Mouse (Mus musculus) G1E (cell line): ENCODE results near the gene Ppp2r5c. TPM values are rescaled to one million over a fixed set of nuclear protein-coding genes. Genes with fewer than 3 reads are reported as not detected.

Experiments
- ATAC-seq: 2 replicates; pipeline ENCODE4 v1.8.0; 2016; ENCODE audit warnings: mild to moderate bottlenecking; ENCODE audit not compliant: insufficient number of reproducible peaks, poor library complexity, low FRiP score, severe bottlenecking; ENCODE audit errors: extremely low read depth
- DNase-seq: peaks from one replicate; pipeline ENCODE4 v3.0.0; 2012; ENCODE audit warnings: low spot score
- H3K27me3 ChIP-seq: 2 replicates; pipeline ENCODE4 v1.6.1; 2012; ENCODE audit warnings: mild to moderate bottlenecking, low read length, inconsistent platforms; ENCODE audit not compliant: insufficient read depth
- H3K36me3 ChIP-seq: replicated peaks from 2 replicates; pipeline ENCODE3; 2012; ENCODE audit warnings: mild to moderate bottlenecking, inconsistent platforms
- H3K4me1 ChIP-seq: 2 replicates; pipeline ENCODE4 v1.6.1; 2012; ENCODE audit warnings: low read depth, low read length, inconsistent platforms, mixed read lengths; ENCODE audit not compliant: insufficient read depth
- H3K4me3 ChIP-seq: 2 replicates; pipeline ENCODE4 v1.5.1; 2012; ENCODE audit warnings: low read depth, mild to moderate bottlenecking, inconsistent platforms, low read length, moderate library complexity, mixed read lengths
- H3K9me3 ChIP-seq: replicated peaks from 2 replicates; pipeline ENCODE4 v1.6.1; 2012; ENCODE audit warnings: inconsistent platforms
- CTCF ChIP-seq: IDR thresholded peaks from 2 replicates; pipeline ENCODE4 v1.5.1; 2012; ENCODE audit warnings: low read depth, low read length, inconsistent platforms, mixed read lengths
- GATA1 ChIP-seq: IDR thresholded peaks from 2 replicates; pipeline ENCODE4 v1.6.1; 2012; ENCODE audit warnings: borderline replicate concordance, low read length, inconsistent platforms, mixed read lengths
- GATA2 ChIP-seq: IDR thresholded peaks from 2 replicates; pipeline ENCODE4 v1.6.1; 2012; ENCODE audit warnings: low read depth, low read length, inconsistent platforms, borderline replicate concordance
- POLR2AphosphoS5 ChIP-seq: IDR thresholded peaks from 2 replicates; pipeline ENCODE4 v1.6.1; 2012; ENCODE audit warnings: low read depth, low read length, inconsistent platforms; ENCODE audit not compliant: insufficient replicate concordance
- TAL1 ChIP-seq: conservative IDR thresholded peaks from 2 replicates; pipeline ENCODE4 v1.6.1; 2012; ENCODE audit warnings: low read depth, low read length, inconsistent platforms, mixed read lengths
- polyA plus RNA-seq: library from polyadenylated mRNA; stranded (reverse); fragments of >175 nt; gene quantifications from 2 replicates; pipeline ENCODE4 v1.2.3, GENCODE M21; 2012
- total RNA-seq, 2 experiments: library from RNA; stranded (forward) in 1 of 2; stranded (reverse) in 1 of 2; fragments of 200-1000 nt in 1 of 2; fragments of >200 nt in 1 of 2; fragmentation: Nextera tagmentation in 1 of 2; gene quantifications; 2 replicates each; pipeline ENCODE4 v1.2.3; 2014 to 2017

Gene Ppp2r5c
- total and polyA plus RNA-seq, 3 experiments, result 30.6 to 282 (median 192) TPM

- H3K9me3 ChIP-seq, result no peaks in the 10 kb centered on the region
- H3K4me3 ChIP-seq, result no peak overlapping the region
- no peaks in the 10 kb centered on the region for H3K27me3 ChIP-seq
- peaks cover 57% of the 10 kb centered on the region for H3K4me1 ChIP-seq
- TF ChIP-seq POLR2AphosphoS5, result no peak
- no peak for TF ChIP-seq GATA2
- TF ChIP-seq CTCF, result no peak
- TF ChIP-seq GATA1, result no peak
- no peak for TF ChIP-seq TAL1
- peaks cover 88% of the 10 kb centered on the region for H3K36me3 ChIP-seq
- no peak for DNase-seq
- no peak for ATAC-seq
These were observed 57.2 kb downstream of the Ppp2r5c start for GRCm38 (mm10) chr12:110504145-110504490.

- TF ChIP-seq GATA1, result no peak
- TF ChIP-seq POLR2AphosphoS5, result no peak
- no peak for TF ChIP-seq TAL1
- TF ChIP-seq GATA2, result no peak
- no peak for TF ChIP-seq CTCF
- Histone ChIP-seq H3K4me1 (peaks cover 53% of the 10 kb centered on the region), H3K4me3 (no peak overlapping the region), H3K27me3 (no peaks in the 10 kb centered on the region), H3K9me3 (no peaks in the 10 kb centered on the region), H3K36me3 (peaks cover 88% of the 10 kb centered on the region)
- ATAC-seq (no peak), DNase-seq (no peak)
These were observed 57.9 kb downstream of the Ppp2r5c start for GRCm38 (mm10) chr12:110504793-110505192.

DNA sequence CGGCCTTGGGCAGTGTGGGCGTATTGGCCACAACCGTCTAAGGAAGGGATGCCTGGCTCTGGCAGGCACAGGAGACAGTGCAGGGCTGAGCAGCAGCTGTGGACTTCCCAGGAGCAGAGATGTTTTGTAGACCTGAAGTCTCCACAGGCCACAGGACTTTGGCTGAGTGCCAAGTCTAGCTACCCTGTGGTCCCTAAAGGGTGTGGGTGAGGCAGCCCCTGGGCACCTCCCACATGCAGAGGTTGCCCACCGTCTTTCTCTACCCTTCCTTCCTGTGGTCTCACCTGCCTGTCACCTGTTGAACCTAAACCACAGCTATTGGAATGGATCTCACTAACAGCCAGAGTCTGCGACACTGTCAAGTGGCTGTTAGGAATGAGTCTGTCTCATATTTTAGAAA lies 59.1 kb downstream of the Ppp2r5c start:
- Histone ChIP-seq H3K36me3 (peaks cover 83% of the 10 kb centered on the region), H3K4me3 (no peak overlapping the region), H3K4me1 (peaks cover 48% of the 10 kb centered on the region), H3K27me3 (no peaks in the 10 kb centered on the region), H3K9me3 (no peaks in the 10 kb centered on the region)
- TF ChIP-seq CTCF, result no peak
- no peak for TF ChIP-seq GATA1
- ATAC-seq (no peak), DNase-seq (no peak)

- Histone ChIP-seq H3K36me3 (peaks cover 82% of the 10 kb centered on the region), H3K4me3 (no peak overlapping the region), H3K27me3 (no peaks in the 10 kb centered on the region), H3K9me3 (no peaks in the 10 kb centered on the region), H3K4me1 (peaks cover 40% of the 10 kb centered on the region)
- no peak for DNase-seq
- TF ChIP-seq CTCF (no peak), POLR2AphosphoS5 (no peak), GATA1 (no peak), TAL1 (no peak), GATA2 (no peak)
- no peak for ATAC-seq
These were observed 60.9 kb downstream of the Ppp2r5c start for GRCm38 (mm10) chr12:110507714-110508297.

DNA sequence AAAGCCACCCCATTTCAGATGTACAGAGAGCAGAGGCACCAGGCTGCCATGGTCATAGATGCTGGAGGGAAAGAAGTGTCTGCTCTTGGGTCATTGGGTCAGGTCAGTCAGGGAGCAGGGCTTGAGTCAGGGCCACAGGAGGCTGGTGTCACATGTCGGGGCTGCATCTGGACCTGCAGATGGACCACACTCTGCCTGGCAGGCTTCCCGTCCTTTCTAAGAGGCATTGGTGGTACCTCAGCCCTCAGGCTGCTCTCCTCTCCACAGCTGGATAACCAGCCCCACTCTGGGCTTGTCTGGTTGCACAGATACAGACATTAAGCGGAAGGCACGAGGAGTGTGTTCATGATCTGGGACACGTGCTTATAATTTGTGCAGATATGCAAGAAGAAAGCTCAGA lies 61.8 kb downstream of the Ppp2r5c start:
- Histone ChIP-seq H3K4me1 (peaks cover 36% of the 10 kb centered on the region), H3K27me3 (no peaks in the 10 kb centered on the region), H3K36me3 (peaks cover 84% of the 10 kb centered on the region), H3K4me3 (no peak overlapping the region), H3K9me3 (no peaks in the 10 kb centered on the region)
- ATAC-seq, result no peak
- TF ChIP-seq GATA2 (no peak), POLR2AphosphoS5 (no peak), GATA1 (no peak), TAL1 (no peak), CTCF (no peak)
- DNase-seq, result no peak

DNA sequence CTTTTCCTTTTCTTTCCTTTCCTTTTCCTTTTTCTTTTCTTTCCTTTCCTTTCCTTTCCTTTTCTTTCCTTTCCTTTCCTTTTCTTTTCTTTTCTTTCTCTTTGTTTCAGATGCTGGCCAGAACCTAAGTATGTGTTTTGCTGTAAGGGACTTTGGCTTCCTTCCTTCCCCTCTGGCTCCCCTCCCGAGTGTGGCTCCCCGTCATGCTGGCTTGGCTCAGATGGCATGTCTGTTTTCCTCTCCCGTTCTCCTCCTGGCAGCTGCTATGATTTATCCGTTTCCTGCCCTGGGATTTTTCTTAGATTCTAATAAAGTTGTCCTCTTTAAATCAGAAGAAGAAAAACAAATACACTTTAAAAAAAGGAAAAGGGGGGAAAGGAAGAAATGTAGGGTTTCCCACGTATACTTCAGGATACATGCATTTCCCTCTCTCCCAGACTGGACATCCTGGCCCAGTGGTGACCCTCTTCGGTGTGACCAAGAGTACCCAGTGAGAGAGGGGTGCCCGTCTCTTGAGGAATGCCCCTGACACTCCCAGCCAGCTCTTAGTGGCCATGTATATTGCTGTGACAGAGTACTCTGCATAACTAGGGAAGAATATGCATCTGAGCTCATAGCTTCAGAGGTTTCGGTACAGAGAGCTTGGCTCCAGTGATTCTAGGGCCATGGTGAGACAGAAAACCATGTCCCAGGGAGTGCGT lies 63.4 kb downstream of the Ppp2r5c start:
- DNase-seq, result no peak
- ATAC-seq, result no peak
- peaks cover 83% of the 10 kb centered on the region for H3K36me3 ChIP-seq
- TF ChIP-seq CTCF (no peak), TAL1 (no peak), GATA2 (no peak), POLR2AphosphoS5 (no peak), GATA1 (no peak)
- peaks cover 25% of the 10 kb centered on the region for H3K4me1 ChIP-seq
- H3K9me3 ChIP-seq, result no peaks in the 10 kb centered on the region
- no peaks in the 10 kb centered on the region for H3K27me3 ChIP-seq
- H3K4me3 ChIP-seq, result no peak overlapping the region
